Mouse (Mus musculus) urinary bladder, postnatal 14 days (tissue): ENCODE data around the gene Krt7.
A peak's percentile ranks its signal among the peaks of the same experiment; 100 is the strongest.

ENCODE experiments used
- DNase-seq: peaks from one replicate; pipeline ENCODE4 v3.0.0; 2021; ENCODE audit warnings: low spot score

Gene Krt7

DNA sequence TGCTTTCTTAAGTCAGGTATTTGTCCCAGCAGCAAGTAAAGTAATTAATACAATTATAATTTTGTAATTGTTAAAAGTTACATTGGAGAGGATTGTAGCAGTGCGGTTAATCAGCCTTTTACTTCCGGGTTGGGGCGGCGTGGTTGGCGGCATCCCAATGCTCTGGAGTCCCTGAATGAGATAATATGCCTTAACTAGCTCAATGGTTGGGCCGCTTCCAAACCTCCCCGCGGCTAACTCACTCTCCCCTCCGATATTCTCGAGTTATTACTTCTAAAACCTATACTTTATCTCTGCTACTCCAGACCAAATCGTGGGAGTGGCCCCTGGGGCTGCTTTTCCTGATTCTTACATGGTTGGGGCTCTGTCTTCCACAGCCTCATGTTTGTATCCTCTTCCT lies 35.7 kb downstream of the Krt7 start:
- no peak for DNase-seq

DNA sequence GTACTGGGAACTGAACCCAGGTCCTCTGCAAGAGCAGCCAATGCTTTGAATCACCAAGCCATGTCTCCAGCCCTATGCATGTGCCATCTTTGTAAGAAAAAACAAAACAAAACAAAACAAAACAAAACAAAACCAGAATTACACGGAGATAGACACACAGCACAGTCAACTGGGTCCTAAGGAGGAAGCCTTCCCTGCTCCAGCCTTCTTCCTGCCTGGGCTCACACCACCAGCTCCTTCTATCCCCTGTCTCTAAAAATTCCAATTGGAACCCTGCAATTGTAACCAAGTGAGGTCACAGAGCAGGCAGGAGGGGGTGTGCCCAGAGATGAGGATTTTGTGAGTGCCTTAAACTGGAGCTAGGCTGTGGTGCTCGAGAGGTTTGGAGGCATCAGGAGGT lies 36.6 kb downstream of the Krt7 start, which contains the start of gene Krt88:
TSS of gene Krt88 (plus strand) at position 301 of the 400 bp plus-strand sequence.
- no peak for DNase-seq

DNA sequence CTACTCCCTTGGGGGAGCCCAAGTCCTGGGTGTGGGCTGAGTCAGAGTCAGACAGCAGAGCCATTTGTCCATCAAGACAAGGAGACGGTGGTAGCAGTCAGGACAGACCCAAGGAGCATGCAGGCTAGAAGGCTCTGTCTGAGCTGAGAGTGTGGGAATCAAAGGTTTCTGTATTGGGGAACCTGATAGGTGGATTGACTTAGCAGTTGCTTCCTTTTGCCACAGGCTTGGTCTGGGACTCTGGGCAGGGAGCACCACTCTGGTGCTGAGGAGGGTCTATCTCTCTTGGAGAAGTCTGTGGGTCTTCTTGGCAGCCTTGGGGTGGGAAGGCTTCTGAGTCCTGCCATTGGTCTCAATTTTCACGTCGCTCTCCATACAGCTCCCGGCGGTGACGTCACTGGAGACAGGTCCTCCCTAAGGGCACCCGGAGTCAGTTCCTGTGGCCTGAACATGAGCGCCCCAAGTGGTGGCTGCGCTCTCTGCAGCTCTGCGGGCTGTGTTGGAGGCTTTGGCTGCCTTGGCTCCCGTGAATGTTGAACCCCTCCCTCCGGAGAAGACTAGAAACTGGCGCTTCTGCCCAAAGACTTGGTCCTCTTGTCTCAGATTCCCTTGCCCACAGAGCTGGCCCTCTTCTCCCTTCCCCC lies 42.4 kb downstream of the Krt7 start:
- peak; percentile 83 for DNase-seq

DNA sequence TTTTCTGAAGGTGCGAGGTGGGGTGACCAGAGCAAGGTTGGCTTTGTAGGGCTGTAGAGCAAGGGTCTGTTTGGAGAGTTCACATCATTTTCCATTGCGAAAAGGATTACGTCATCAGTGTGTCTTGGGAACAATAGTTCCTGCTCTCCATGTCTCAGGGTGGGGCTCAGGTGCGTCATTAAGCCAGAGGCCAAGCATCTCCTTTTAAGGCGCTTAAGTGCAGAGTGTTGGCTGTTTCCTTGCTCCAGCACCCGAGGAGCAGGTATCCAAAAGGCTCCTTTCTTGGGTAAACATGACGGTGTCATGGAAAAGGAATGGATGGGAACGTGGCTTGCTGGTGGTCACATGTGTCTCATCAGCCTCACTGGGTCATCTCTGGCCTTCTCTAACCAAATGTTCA lies 43.9 kb downstream of the Krt7 start:
- DNase-seq, result no peak

DNA sequence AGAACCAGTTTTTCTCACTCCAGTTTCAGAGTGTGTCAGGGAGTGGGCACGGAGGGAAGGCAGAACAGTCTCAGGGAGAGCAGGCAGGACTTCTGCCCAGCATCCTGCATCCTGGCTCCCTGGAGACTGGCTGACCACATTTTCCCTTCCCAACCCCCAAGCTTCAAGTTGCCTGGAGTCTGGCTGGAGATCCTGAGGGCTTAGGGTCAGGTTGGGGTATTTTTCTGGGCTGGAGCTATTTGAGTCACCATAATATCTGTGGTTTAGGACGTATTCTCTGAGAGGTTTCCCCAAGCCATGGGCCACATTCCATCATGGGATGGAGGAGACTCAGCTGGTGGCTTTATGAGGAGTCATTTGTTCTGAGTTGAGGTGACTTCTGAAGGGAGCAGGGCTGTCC lies 44.4 kb downstream of the Krt7 start:
- DNase-seq, result no peak

DNA sequence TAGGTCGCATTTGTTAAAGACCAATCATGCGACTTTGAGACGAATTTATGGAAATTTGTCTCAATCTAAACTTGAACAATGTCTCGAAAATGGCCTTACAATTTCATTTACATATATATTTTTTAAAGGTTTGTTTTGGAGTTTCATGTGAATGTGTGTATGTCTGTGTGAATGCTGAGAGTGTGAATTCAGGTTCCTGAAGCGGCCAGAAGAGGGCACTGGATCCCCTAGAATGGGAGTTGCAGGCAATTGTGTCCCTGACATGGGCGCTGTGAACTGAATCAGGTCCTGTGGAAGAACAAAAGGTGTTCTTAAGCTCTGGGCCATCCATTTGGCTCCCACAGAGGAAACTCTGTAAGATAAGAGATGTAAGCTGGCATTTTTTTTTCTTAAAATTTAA lies 45.0 kb downstream of the Krt7 start:
- no peak for DNase-seq

DNA sequence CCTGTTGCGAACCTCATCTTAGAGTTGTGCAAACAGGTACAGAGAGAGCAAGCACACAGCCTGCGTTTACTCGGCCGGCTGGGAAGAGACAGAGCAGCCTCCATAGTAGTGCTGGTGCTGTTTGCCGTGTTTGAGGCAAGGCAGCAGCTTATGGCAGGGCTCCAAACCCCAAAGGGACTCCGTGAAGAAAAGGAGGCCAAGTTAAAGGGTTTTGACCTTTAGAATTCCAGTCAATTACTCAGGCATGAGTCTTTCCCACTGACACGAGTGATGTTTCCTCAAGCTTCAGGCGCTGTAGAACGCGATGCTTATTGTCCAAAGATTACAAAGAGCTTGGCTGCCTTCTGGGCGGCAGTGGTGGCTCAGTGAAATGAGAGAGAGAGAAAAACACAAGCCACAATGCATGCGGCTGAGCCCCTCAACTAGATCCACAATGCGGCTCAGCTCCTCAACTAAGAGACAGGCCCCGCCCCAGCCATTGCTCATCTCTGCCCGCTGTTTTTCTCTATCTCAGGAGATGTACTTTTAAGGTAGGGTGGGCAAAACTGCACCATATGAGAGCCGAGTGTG lies 47.6 kb downstream of the Krt7 start:
- no peak for DNase-seq

DNA sequence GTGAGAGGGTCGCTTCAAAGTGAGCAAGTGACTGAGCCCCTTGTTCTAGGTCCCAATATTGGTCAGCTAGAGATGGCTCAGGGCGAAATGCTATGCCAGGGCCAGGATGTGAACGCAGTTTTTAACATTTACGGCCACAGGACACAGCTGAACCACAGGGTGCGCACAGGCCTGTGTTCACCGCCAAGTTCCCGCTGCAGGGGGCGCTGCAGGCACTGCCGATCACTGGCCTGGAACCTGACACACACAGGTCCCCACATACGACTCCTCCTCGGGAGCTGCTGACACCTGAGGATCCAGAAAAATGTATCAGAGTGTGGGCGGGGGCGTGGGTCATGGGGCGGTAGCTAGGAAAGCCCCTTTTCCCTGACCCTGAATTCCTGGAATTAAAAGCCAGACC lies 48.4 kb downstream of the Krt7 start:
- no peak for DNase-seq

DNA sequence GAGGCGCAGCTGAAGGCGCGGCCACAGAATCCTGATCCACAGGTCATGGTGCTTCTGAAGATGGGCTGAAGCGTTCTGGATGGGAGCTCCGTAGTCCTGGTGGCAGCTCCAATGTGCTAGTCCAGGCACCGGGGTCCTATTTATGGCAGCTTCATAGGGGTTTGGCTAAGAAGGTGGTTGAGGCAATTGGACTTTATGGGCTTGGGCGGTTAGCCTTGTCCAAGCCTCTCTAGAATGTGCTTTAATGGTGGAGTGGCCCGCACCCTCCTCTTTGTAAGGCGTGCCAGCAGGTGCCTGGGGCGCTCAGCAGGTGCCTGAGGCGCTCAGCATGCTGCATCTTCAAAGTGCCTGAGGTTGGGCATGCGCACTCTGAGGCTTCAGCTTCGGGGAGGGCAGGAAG lies 52.8 kb downstream of the Krt7 start, which contains the start of gene Krt81:
TSS of gene Krt81 (minus strand) at position 101 of the 400 bp plus-strand sequence.
- DNase-seq, result no peak

DNA sequence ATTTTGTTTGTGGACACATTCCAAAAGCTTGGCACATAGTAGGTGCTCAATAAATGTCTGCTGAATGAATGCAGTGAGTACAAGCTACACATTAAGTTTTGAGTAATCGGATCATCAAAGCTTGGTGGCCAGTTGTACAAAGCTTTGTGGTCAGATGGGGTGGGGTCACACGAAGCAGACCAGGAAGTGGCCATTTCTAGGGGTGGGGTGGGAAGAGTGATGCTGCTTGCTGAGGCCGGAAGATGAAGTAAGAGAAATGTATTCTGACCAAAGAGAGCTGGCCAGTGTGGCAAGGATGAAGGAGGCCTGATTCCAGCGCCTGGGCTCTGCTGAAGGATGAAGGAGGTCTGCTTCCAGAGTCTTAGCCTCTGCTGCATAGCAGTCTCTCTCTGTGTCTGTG lies 58.2 kb downstream of the Krt7 start:
- no peak for DNase-seq

DNA sequence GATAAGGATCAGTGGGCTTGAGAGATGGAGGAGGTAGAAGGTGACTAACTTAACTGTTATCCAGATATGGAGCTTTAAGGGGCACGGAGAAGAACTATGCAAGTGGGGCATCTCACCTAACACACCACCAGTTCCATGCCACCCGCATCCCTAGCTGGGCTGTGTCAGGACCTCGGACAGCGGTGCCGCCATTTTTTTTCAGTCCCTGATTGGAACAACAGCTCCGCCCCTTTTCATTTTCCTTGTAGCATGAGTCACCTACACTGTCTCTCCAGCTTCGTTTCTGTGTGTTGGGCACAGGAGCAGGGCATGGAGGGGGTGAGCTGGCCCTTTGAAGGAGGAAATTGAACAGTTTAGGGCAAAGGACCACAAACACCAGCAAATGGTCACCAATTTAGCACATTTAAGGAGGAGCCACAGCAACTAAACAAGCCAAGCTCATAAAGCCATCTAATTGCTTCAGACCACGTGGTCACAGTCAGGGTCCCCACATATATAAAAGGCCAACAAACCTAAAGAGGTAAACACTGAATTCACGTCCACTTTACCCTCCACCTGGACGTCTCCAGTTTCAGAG lies 62.2 kb downstream of the Krt7 start, which contains the start of gene Krt86:
TSS of gene Krt86 (plus strand) at position 527 of the 577 bp plus-strand sequence.
- DNase-seq, result peak; percentile 59

DNA sequence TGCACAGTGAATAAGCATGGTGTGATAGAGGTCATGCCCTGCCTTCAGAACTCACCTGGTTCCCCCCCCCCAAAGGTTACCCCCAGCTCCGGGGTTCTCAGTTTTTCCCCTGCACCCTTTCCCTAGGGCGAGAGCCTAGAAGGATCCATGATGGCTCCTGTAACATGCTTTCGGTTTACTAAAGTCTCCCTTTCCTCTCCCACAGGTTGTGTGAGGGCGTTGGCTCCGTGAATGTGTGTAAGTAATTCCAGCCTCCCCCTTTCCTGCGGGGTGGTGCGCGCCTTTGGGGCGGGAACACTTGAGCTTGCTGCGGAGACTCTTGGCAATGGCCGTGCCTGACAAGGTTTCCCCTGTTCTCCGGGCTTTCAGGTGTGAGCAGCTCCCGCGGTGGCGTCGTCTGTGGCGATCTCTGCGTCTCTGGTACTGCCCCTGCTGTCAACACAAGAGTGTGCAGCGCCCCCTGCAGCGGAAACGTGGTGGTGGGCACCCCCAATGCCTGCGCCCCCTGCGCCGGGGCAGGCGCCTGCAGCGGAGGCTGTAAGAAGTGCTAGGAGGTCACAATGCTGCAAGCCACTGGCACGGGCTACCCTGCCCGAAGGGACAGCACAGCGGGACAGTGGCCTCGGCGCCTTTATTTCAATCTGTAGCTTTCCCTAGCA lies 68.3 kb downstream of the Krt7 start:
- DNase-seq, result peak; percentile 56

DNA sequence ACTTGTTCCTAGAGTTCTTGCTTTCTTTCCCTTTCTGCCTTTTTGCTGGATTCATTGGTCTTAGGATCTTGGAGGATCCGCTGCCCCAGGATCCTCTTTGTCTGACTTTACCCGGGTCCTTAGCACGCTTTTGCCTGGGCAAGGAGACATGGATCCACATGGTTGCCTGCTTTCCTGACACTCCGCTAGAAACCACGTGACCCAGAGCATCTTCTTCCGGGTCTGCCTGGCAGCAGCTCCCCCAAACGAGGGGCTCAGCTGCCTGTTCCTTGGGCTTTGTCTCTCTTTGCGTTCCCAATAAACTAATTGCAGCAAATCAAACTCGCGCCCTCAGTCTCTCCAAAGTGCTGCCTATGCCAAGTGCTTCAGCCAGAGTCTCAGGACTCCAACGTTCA lies 68.8 kb downstream of the Krt7 start:
- no peak for DNase-seq
